Mouse (Mus musculus) lung, postnatal 0 days (tissue): ENCODE measurements around the gene Ddo.

ENCODE experiments used
- CTCF ChIP-seq: IDR thresholded peaks from 2 replicates; pipeline ENCODE4 v1.5.1; 2016; ENCODE audit warnings: antibody characterized with exemption, mild to moderate bottlenecking
- EP300 ChIP-seq: IDR thresholded peaks from 2 replicates; pipeline ENCODE4 v1.6.1; 2016; ENCODE audit warnings: antibody characterized with exemption, mild to moderate bottlenecking, control low read depth

GRCm38 (mm10) chr10:40730200-40730599 lies 100.4 kb downstream of the Ddo start:
- TF ChIP-seq CTCF (no peak), EP300 (no peak)
